Mouse (Mus musculus) cerebellum, adult 2 months (tissue): ENCODE results near the gene Bri3. TPM values are rescaled to one million over a fixed set of nuclear protein-coding genes. Genes with fewer than 3 reads are reported as not detected.

Source experiments
- DNase-seq, 2 experiments: peaks; one replicate each; pipeline ENCODE4 v3.0.0; 2021
- H3K27ac ChIP-seq: fragments of 200-500 bp; 2 replicates; pipeline ENCODE4 v1.5.1; 2012; ENCODE audit warnings: low read length, control low read depth, inconsistent platforms; ENCODE audit not compliant: insufficient read depth
- H3K27me3 ChIP-seq: fragments of 200-500 bp; 2 replicates; pipeline ENCODE4 v1.6.1; 2012; ENCODE audit warnings: inconsistent platforms, mild to moderate bottlenecking, low read length, moderate library complexity; ENCODE audit not compliant: control insufficient read depth, insufficient read depth
- H3K4me1 ChIP-seq: fragments of 200-500 bp; 2 replicates; pipeline ENCODE4 v1.6.1; 2011; ENCODE audit warnings: low read length; ENCODE audit not compliant: control insufficient read depth, insufficient read depth
- H3K4me3 ChIP-seq: fragments of 200-500 bp; replicated peaks from 2 replicates; pipeline ENCODE3; 2011; ENCODE audit warnings: mild to moderate bottlenecking, low read depth, low read length, control low read depth; ENCODE audit not compliant: insufficient read depth
- CTCF ChIP-seq: fragments of 200-500 bp; IDR thresholded peaks from 2 replicates; pipeline ENCODE4 v1.5.1; 2011; ENCODE audit warnings: low read depth, mild to moderate bottlenecking, control low read depth, low read length, moderate library complexity, borderline replicate concordance; ENCODE audit not compliant: insufficient read depth
- POLR2A ChIP-seq: fragments of 200-500 bp; IDR thresholded peaks from 2 replicates; pipeline ENCODE4 v1.6.1; 2011; ENCODE audit warnings: low read length, control low read depth, borderline replicate concordance; ENCODE audit not compliant: insufficient read depth
- WGBS: fragments of 180-500 bp; shearing (Covaris S2); methylation state at CpG from one replicate; pipeline ENCODE4 v1.1.7; 2018; 5-methylcytosine and 5-hydroxymethylcytosine counted together
- polyA plus RNA-seq: library from polyadenylated mRNA; depleted of rRNA; stranded (reverse); fragments of >200 nt; gene quantifications from 2 replicates; pipeline ENCODE4 v1.2.3, GENCODE M21; 2012

Bri3 gene
- polyA plus RNA-seq, 1 experiment: 72.5 TPM

DNA sequence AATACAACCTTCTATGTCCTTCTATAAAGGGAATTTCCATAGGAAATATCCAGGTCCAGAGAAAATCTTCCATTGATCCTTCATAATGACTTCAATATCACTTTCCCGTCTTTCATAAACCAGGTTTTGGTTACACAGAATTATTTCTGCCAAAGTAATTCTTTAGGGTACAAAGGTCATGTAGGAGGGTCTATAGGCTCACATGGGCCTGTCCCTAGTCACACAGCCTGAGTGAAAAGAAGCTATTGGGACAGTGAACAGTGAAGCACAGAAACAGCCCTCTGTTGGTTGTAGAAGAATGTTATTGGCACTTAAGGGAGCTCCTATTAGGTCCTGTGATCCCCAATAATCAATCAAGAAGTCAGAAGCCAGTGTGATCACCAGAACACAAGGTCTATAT, 96.8 kb downstream of the Bri3 start:
- WGBS: 74% methylated on average over 1 of the region's 1 CpGs
- Histone ChIP-seq H3K4me3 (no peak overlapping the region), H3K27ac (no peak overlapping the region), H3K27me3 (no peaks in the 10 kb centered on the region), H3K4me1 (no peaks in the 10 kb centered on the region)
- no peak for DNase-seq
- TF ChIP-seq POLR2A (no peak), CTCF (no peak)

DNA sequence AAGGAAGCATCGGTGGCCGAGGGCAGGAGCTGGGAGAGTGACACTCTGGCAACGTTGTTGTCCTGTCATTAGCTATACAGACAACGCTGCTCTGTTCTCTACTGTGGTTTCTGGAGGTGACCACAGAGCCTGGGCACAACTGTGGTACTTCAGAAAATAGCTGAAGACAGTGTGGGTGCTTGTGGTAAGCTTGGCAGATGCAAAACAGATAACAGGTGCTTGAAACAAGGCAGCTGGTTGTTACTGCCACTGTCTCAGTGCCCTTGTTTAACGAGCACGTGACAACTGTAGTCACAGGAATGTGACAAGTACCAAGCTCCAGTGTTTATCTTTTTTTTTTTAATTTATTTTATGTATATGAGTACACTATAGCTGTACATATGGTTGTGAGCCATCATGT, 100.4 kb downstream of the Bri3 start:
- no peak for DNase-seq
- no peaks in the 10 kb centered on the region for H3K27me3 ChIP-seq
- H3K27ac ChIP-seq: no peak overlapping the region
- WGBS: 80% methylated on average over 6 of the region's 6 CpGs
- no peak overlapping the region for H3K4me3 ChIP-seq
- TF ChIP-seq CTCF: no peak
- no peak for TF ChIP-seq POLR2A
- no peaks in the 10 kb centered on the region for H3K4me1 ChIP-seq

GRCm38 (mm10) chr5:144351185-144351584, 106.9 kb downstream of the Bri3 start:
- no peak for TF ChIP-seq CTCF
- TF ChIP-seq POLR2A: no peak
- WGBS: 33% methylated on average over 8 of the region's 8 CpGs
- no peaks in the 10 kb centered on the region for H3K27me3 ChIP-seq
- DNase-seq: no peak
- no peaks in the 10 kb centered on the region for H3K4me1 ChIP-seq
- no peak overlapping the region for H3K27ac ChIP-seq
- no peak overlapping the region for H3K4me3 ChIP-seq

- 87% methylated on average over 9 of the region's 9 CpGs for WGBS
- no peak overlapping the region for H3K4me3 ChIP-seq
- DNase-seq: no peak
Observed at GRCm38 (mm10) chr5:144352250-144353047, 108.2 kb downstream of the Bri3 start.

DNA sequence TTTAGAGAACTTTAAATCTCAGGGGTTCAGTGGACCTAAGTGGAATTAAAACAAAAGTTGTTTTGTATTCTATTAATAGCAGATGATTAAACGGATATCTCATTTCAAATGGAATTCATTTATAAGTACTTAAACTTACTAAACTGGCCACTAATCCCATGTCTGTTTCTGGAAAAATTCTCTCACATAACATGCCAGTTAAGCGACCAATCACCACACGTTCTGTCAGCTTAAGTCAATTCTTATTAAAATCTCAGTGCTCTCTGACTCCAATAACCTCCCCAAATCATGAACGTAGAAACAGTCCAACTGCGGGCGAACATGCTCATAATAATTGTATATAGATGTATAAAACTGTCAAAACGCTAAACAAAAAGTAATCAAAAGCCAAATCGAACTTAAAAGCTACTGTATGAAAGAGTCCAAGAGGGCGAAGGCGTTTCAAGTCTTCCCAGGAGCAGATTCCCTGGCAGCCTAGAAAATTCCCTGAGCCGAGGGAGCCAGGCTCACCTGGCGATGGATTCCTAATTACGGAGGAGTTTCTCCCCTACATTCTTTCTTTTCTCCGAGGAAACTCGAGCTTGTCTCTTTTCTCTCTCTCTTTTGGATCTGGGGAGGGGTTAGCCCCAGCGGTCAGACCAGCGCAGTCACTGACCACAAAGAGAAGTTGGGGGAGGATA, 112.7 kb downstream of the Bri3 start:
- no peak for DNase-seq
- Histone ChIP-seq H3K27me3 (no peaks in the 10 kb centered on the region), H3K27ac (no peak overlapping the region), H3K4me3 (peak overlapping the region; percentile 54), H3K4me1 (no peaks in the 10 kb centered on the region)
- WGBS: 28% methylated on average over 17 of the region's 17 CpGs
- no peak for TF ChIP-seq CTCF
- TF ChIP-seq POLR2A: no peak

More at GRCm38 (mm10) chr5:144352250-144353047, 108.2 kb downstream of the Bri3 start:
- Histone ChIP-seq H3K4me1 (no peaks in the 10 kb centered on the region), H3K27ac (no peak overlapping the region), H3K27me3 (no peaks in the 10 kb centered on the region)
- TF ChIP-seq POLR2A (no peak), CTCF (no peak)

GRCm38 (mm10) chr5:144357551-144357880, 113.3 kb downstream of the Bri3 start:
- no peaks in the 10 kb centered on the region for H3K4me1 ChIP-seq
- peak overlapping the region; percentile 54 for H3K4me3 ChIP-seq
- under 1% methylated on average over 27 of the region's 27 CpGs for WGBS
- DNase-seq: peak in 1 of 2 experiments; percentile 31
- no peak for TF ChIP-seq POLR2A
- TF ChIP-seq CTCF: no peak
- H3K27ac ChIP-seq: no peak overlapping the region
- no peaks in the 10 kb centered on the region for H3K27me3 ChIP-seq

DNA sequence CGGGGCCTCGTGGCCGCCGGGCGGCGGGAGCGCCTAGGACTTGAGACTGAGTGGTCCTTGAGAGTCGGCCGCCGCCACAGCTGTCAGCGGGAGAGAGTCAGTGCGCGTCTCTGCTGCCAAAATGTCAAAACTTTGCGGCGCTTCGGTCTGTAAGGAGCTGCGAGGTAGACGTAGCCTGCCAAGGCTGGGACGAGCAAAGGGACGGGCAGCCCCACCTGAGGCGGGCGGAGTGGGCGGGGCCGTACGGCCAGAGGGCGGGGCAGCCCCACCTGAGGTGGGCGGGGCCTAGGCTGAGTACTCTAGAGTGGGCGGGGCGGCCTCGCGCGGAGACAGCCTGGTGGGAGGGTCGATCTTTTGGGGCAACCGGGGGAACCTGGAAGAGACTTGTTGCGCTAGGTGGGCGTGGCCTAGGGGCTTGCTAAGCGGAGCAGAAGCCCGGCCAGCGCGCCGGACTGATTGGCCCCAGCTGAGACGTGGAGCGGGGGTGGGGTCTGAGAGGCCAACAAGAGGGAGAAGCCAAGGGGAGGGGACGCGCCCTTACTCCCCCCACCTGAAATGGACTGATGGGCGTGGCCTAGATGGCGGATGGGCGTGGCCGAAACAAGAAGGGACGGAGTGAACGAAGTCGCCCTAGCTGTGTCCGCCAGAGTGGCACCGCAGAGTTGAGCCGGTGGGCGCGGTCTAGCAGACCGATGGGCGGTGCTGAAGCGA, 113.8 kb downstream of the Bri3 start, which contains the start of gene Baiap2l1:
TSS of gene Baiap2l1 (minus strand) at position 232 of the 711 bp plus-strand sequence.
- Histone ChIP-seq H3K4me3 (peak within 1 kb of the TSS; percentile 54), H3K4me1 (no peaks in the 10 kb centered on the region), H3K27ac (no peak within 1 kb of the TSS), H3K27me3 (no peaks in the 10 kb centered on the region)
- TF ChIP-seq POLR2A (no peak), CTCF (no peak)
- DNase-seq: peak; percentile 38 to 46
- 1% methylated on average over 60 of the region's 60 CpGs for WGBS
